Mouse (Mus musculus): ENCODE measurements around the gene Kctd12. TPM values are rescaled to one million over a fixed set of nuclear protein-coding genes. Genes with fewer than 3 reads are reported as not detected.

The Kctd12 gene
- polyA plus RNA-seq, 1 experiment = 0.02 TPM

GRCm38 (mm10) chr14:102987626-102988025, 5.2 kb upstream of the Kctd12 start:
- H3K79me3 ChIP-seq (ENCODE audit: low read depth) = no peaks in the 10 kb centered on the region
- H3K79me2 ChIP-seq (ENCODE audit: control insufficient read depth, insufficient read depth) = no peaks in the 10 kb centered on the region
- TF ChIP-seq MAX (IDR thresholded peaks at IDR 0.05) (no peak), FOSL1 (IDR thresholded peaks at IDR 0.05; ENCODE audit: insufficient read depth, low read length, poor library complexity, severe bottlenecking) (no peak), MYOG (IDR thresholded peaks at IDR 0.05; ENCODE audit: control insufficient read depth, extremely low read depth, insufficient read length) (no peak), MYOD1 (IDR thresholded peaks at IDR 0.05; ENCODE audit: control insufficient read depth, insufficient read length, low read depth) (no peak), CEBPB (IDR thresholded peaks at IDR 0.05; ENCODE audit: low read depth) (no peak), CTCF (IDR thresholded peaks at IDR 0.05; ENCODE audit: control insufficient read depth, insufficient read depth, insufficient read length) (no peak), USF1 (IDR thresholded peaks at IDR 0.05; ENCODE audit: low read depth) (no peak)

DNA sequence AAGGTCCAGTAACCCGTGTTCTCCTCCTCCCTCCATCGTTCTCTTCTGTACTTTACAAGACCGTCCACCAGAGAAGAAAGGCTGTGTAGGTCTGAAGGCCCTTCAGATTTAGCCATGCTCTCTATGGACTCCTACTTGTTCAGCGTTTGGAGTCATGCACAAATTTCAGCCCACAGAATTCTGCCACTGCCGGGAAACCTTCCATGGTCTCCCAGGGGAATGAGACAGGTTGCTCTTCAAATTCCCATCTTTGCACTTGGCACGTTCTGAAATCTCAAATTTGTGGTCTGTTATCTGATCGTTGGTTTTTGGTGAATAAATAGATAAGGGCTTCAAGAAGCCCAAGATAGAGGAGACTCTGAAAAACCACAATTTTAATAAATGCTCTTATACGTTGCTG, 1.2 kb upstream of the Kctd12 start:
- Histone ChIP-seq H3K79me2 (ENCODE audit: control insufficient read depth, insufficient read depth) (no peaks in the 10 kb centered on the region), H3K27me3 (ENCODE audit: control insufficient read depth, insufficient read depth, insufficient read length) (peaks cover 15% of the 10 kb centered on the region), H3K79me3 (ENCODE audit: low read depth) (no peaks in the 10 kb centered on the region), H3K36me3 (ENCODE audit: control insufficient read depth, insufficient read depth) (no peaks in the 10 kb centered on the region), H3ac (ENCODE audit: control insufficient read depth, insufficient read length, low read depth) (no peak overlapping the region), H3K4me3 (ENCODE audit: insufficient read depth, poor library complexity, severe bottlenecking) (no peak overlapping the region)
- TF ChIP-seq USF1 (IDR thresholded peaks at IDR 0.05; ENCODE audit: low read depth) (no peak), CEBPB (IDR thresholded peaks at IDR 0.05; ENCODE audit: low read depth) (no peak), MYOD1 (IDR thresholded peaks at IDR 0.05; ENCODE audit: control insufficient read depth, insufficient read length, low read depth) (no peak), FOSL1 (IDR thresholded peaks at IDR 0.05; ENCODE audit: insufficient read depth, low read length, poor library complexity, severe bottlenecking) (no peak), MAX (IDR thresholded peaks at IDR 0.05) (no peak), CTCF (IDR thresholded peaks at IDR 0.05; ENCODE audit: control insufficient read depth, insufficient read depth, insufficient read length) (no peak), MYOG (IDR thresholded peaks at IDR 0.05; ENCODE audit: control insufficient read depth, extremely low read depth, insufficient read length) (no peak)

More at GRCm38 (mm10) chr14:102987626-102988025, 5.2 kb upstream of the Kctd12 start:
- no peaks in the 10 kb centered on the region for H3K36me3 ChIP-seq (ENCODE audit: control insufficient read depth, insufficient read depth)
- H3K4me3 ChIP-seq (ENCODE audit: insufficient read depth, poor library complexity, severe bottlenecking) = no peak overlapping the region
- no peak overlapping the region for H3ac ChIP-seq (ENCODE audit: control insufficient read depth, insufficient read length, low read depth)
- H3K27me3 ChIP-seq (ENCODE audit: control insufficient read depth, insufficient read depth, insufficient read length) = peaks cover 5% of the 10 kb centered on the region

- H3K79me2 ChIP-seq (ENCODE audit: control insufficient read depth, insufficient read depth) = no peaks in the 10 kb centered on the region
- TF ChIP-seq CTCF (IDR thresholded peaks at IDR 0.05; ENCODE audit: control insufficient read depth, insufficient read depth, insufficient read length) (no peak), CEBPB (IDR thresholded peaks at IDR 0.05; ENCODE audit: low read depth) (no peak), MAX (IDR thresholded peaks at IDR 0.05) (no peak), USF1 (IDR thresholded peaks at IDR 0.05; ENCODE audit: low read depth) (no peak), MYOG (IDR thresholded peaks at IDR 0.05; ENCODE audit: control insufficient read depth, extremely low read depth, insufficient read length) (no peak), MYOD1 (IDR thresholded peaks at IDR 0.05; ENCODE audit: control insufficient read depth, insufficient read length, low read depth) (no peak), FOSL1 (IDR thresholded peaks at IDR 0.05; ENCODE audit: insufficient read depth, low read length, poor library complexity, severe bottlenecking) (no peak)
- no peaks in the 10 kb centered on the region for H3K79me3 ChIP-seq (ENCODE audit: low read depth)
- H3ac ChIP-seq (ENCODE audit: control insufficient read depth, insufficient read length, low read depth) = no peak overlapping the region
- peaks cover 15% of the 10 kb centered on the region for H3K27me3 ChIP-seq (ENCODE audit: control insufficient read depth, insufficient read depth, insufficient read length)
- no peak overlapping the region for H3K4me3 ChIP-seq (ENCODE audit: insufficient read depth, poor library complexity, severe bottlenecking)
- H3K36me3 ChIP-seq (ENCODE audit: control insufficient read depth, insufficient read depth) = no peaks in the 10 kb centered on the region
Measured at GRCm38 (mm10) chr14:102982016-102982626, 316 bp downstream of the Kctd12 start.

DNA sequence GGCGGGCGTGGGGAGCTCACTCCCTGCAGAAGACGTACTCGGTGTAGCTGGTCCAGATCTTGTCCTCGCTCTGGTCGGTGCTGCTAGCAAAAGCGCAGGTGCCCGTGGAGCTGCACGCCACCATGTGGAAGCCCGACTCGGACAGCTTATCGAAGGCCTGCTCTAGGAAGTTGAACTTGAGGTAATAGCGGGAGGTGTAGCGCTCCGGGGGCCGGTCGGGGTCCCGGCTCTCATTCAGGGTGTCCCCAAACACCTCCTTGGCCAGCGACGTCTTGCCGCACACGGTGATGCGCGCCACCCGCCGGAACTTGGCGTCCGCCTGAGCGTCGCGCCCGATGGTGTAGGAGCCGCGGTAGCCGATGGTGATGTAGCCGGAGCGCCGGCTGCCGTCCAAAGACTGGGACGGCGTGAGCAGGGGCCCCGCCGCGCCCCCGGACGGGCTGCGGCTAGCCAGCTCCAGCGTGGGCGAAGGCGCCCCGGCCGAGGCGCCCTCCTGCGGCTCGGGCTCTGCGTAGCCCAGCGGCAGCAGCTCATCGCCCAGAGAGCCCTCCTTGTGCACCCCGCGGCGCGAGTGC, 909 bp downstream of the Kctd12 start:
- H3K36me3 ChIP-seq (ENCODE audit: control insufficient read depth, insufficient read depth) = no peaks in the 10 kb centered on the region
- peaks cover 15% of the 10 kb centered on the region for H3K27me3 ChIP-seq (ENCODE audit: control insufficient read depth, insufficient read depth, insufficient read length)
- no peak overlapping the region for H3K4me3 ChIP-seq (ENCODE audit: insufficient read depth, poor library complexity, severe bottlenecking)
- no peaks in the 10 kb centered on the region for H3K79me3 ChIP-seq (ENCODE audit: low read depth)
- no peak for TF ChIP-seq MYOG (IDR thresholded peaks at IDR 0.05; ENCODE audit: control insufficient read depth, extremely low read depth, insufficient read length)
- no peak for TF ChIP-seq MYOD1 (IDR thresholded peaks at IDR 0.05; ENCODE audit: control insufficient read depth, insufficient read length, low read depth)
- TF ChIP-seq CTCF (IDR thresholded peaks at IDR 0.05; ENCODE audit: control insufficient read depth, insufficient read depth, insufficient read length) = no peak
- no peak for TF ChIP-seq CEBPB (IDR thresholded peaks at IDR 0.05; ENCODE audit: low read depth)
- no peak for TF ChIP-seq MAX (IDR thresholded peaks at IDR 0.05)
- TF ChIP-seq USF1 (IDR thresholded peaks at IDR 0.05; ENCODE audit: low read depth) = no peak
- TF ChIP-seq FOSL1 (IDR thresholded peaks at IDR 0.05; ENCODE audit: insufficient read depth, low read length, poor library complexity, severe bottlenecking) = no peak
- no peaks in the 10 kb centered on the region for H3K79me2 ChIP-seq (ENCODE audit: control insufficient read depth, insufficient read depth)
- H3ac ChIP-seq (ENCODE audit: control insufficient read depth, insufficient read length, low read depth) = no peak overlapping the region

GRCm38 (mm10) chr14:102980986-102981385, 1.5 kb downstream of the Kctd12 start:
- no peak overlapping the region for H3ac ChIP-seq (ENCODE audit: control insufficient read depth, insufficient read length, low read depth)
- no peak overlapping the region for H3K4me3 ChIP-seq (ENCODE audit: insufficient read depth, poor library complexity, severe bottlenecking)
- H3K79me3 ChIP-seq (ENCODE audit: low read depth) = no peaks in the 10 kb centered on the region
- no peaks in the 10 kb centered on the region for H3K79me2 ChIP-seq (ENCODE audit: control insufficient read depth, insufficient read depth)
- peaks cover 15% of the 10 kb centered on the region for H3K27me3 ChIP-seq (ENCODE audit: control insufficient read depth, insufficient read depth, insufficient read length)
- TF ChIP-seq CEBPB (IDR thresholded peaks at IDR 0.05; ENCODE audit: low read depth) (no peak), FOSL1 (IDR thresholded peaks at IDR 0.05; ENCODE audit: insufficient read depth, low read length, poor library complexity, severe bottlenecking) (no peak), MYOG (IDR thresholded peaks at IDR 0.05; ENCODE audit: control insufficient read depth, extremely low read depth, insufficient read length) (no peak), MAX (IDR thresholded peaks at IDR 0.05) (no peak), CTCF (IDR thresholded peaks at IDR 0.05; ENCODE audit: control insufficient read depth, insufficient read depth, insufficient read length) (no peak), MYOD1 (IDR thresholded peaks at IDR 0.05; ENCODE audit: control insufficient read depth, insufficient read length, low read depth) (no peak), USF1 (IDR thresholded peaks at IDR 0.05; ENCODE audit: low read depth) (no peak)
- H3K36me3 ChIP-seq (ENCODE audit: control insufficient read depth, insufficient read depth) = no peaks in the 10 kb centered on the region
